Mouse (Mus musculus) cerebellum, adult 2 months (tissue): ENCODE results near the gene Rpp21.

Source experiments
- CTCF ChIP-seq: fragments of 200-500 bp; IDR thresholded peaks from 2 replicates; pipeline ENCODE4 v1.5.1; 2011; ENCODE audit warnings: low read depth, mild to moderate bottlenecking, control low read depth, low read length, moderate library complexity, borderline replicate concordance; ENCODE audit not compliant: insufficient read depth
- POLR2A ChIP-seq: fragments of 200-500 bp; IDR thresholded peaks from 2 replicates; pipeline ENCODE4 v1.6.1; 2011; ENCODE audit warnings: low read length, control low read depth, borderline replicate concordance; ENCODE audit not compliant: insufficient read depth

- TF ChIP-seq CTCF (no peak), POLR2A (no peak)
Observed at GRCm38 (mm10) chr17:36286390-36286789, 28.5 kb upstream of the Rpp21 start, which contains the start of gene H2-M10.2.
